Mouse (Mus musculus): ENCODE results near the gene Bbc3.

The Bbc3 gene

DNA sequence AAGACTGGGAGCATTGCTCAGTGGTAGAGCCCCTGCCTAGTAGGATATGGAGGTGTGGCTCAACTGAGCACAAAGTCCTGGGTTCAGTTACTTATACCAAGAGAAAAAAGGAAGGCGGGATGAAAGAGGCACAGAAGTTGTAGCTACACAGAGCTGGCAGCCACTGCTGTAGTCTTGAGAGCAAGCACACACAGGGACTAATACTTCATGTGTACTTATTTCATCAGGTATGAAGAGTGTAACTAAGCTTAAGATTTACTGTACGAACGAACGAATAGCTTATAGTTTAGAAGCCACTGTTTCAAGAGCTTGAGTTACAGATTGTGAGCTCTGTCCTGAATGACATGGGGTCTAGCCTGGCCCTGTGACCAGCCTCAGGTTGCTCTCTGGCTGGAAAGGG lies 11.0 kb downstream of the Bbc3 start:
- no peak for DNase-seq

DNA sequence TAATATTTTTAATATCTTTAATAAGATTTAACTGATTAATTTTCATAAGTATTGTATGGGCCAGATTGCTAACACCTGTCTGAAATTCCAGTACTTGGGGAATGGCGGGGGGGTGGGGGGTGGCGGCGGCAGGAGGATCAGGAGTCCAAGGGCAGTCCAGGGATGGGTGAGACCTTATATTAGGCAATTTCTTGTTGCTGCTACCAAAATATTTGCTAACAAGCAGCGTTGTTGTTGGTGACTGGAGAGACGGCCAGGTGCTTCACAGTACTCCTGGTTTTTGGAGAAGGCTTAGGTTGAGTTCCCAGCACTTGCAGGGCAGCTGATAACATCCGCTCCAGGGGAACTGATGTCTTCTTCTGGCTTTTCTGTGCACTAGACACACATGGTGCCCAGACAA lies 12.3 kb downstream of the Bbc3 start:
- DNase-seq, result no peak

DNA sequence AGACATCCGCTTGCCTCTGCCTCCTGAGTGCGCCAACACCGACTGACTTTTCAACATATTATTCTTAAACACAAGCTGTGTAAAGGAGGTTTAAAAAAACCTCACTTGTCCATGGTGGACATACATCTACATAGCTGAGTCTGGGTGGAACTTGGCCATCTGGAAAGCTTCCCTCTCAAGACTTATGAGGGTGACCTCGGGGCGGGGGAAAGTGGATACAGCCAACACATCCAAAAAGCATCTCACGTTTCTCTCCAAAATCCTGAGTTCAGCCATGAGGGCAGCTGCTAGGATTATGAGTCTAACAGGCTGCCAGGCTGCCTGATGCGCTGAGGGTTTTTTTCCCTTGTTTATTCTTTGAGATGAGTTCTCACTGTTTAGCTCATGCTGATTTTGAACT lies 16.5 kb downstream of the Bbc3 start:
- DNase-seq, result no peak

DNA sequence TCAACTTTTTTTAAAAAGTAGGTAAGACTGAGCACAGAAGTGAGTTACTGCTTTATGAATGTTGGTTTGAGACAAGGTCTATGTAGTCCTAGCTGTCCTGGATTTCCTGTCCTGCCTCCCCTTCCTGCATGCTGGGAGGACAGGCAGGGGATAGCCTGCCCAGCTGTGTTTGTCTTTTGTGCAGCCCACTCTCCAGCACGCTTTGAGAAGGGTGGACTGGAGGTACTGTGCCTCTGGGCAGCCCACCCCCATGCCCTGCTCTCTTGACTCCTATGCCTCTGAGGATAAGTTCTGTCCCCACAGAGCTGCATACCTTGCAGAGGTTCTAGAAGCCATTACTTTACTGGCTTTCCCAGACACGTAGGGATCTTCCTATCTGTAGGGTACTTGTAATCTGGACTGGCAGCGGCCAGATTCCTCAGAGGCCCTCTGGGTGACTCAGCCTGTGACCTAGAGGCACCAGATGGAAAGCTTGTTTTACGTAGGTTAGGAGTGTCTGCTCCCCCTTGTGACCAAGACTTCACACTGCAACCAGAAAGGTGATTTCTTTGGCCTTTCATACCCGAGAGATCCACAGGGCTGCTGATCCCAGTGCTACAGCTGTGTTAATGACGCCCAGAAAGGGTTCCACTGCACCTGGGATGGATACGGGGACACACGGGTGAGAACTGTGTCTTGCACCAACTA lies 17.9 kb downstream of the Bbc3 start:
- peak; percentile 76 to 77 for DNase-seq

DNA sequence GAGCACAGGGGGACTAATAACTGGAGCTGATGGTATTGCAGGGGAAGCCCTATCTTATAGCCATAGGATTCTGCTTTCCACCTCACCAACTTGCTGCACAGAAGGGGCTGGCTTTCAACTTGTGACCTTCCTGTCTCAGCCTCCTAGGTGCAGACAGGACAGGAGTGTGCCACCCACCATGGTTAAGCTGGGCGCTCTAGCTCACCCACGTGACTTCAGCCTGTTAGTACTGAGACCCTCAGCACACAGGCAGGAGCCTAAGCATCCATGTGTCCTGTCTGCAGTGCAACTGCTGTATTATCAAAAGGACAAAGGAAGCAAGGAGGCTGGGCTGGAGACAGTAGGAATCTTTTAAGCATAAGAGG lies 18.4 kb downstream of the Bbc3 start:
- no peak for DNase-seq

DNA sequence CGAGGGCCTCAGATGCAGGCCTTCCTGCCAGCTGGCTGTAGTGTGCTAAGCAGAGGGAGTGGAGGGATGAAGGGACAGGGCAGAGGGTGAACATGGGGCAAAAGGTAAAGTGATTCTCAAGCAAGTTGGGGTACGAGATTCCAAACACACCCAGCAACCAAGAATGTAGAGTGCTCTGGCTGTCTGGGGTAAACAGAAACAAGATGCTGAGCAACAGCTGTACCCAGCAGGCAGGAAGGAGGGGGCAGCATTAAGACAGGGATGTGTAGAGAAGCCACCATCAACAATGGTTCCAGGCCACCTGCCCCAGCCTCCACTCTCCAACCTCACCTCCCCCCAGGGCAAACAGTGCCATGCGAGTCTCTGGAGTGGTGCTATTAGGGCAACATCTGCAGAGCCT lies 21.0 kb downstream of the Bbc3 start:
- no peak for DNase-seq

DNA sequence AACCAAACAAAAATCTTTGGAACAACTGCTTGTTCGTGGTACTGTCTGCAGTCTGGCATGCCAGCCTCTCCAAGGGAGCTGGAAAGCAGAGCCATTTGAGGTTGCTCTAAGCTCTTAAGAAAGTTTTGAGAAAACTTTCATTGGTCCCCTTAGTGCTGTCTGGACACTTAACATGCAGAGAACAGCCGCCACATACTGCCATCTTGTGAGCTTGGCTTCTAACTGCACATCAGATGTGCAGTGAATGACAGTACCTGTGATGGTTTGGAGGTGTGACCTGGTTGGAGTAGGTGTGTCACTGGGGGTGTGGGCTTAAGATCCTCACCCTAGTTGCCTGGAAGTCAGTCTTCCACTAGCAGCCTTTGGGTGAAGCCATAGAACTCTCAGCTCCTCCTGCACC lies 29.5 kb downstream of the Bbc3 start:
- DNase-seq, result no peak

DNA sequence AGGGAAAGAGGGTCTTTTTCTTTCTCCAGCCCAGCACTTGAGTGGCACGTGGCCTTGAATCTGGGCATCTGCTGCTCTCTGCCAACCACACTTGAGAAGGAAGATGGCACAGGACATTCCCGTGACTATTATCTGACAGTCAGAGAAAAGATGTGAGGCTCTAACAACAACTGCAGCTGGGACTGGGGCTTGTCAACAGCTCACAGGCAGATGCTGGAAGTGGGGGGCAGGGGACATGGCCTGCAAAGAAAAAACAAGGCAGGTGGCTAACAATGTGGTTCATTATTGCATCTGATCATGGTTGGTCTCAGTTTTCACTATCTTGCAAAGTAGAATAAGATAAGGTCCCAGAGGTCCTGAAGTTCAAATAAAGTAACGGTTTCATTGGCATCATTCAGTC lies 36.4 kb downstream of the Bbc3 start:
- DNase-seq, result no peak

DNA sequence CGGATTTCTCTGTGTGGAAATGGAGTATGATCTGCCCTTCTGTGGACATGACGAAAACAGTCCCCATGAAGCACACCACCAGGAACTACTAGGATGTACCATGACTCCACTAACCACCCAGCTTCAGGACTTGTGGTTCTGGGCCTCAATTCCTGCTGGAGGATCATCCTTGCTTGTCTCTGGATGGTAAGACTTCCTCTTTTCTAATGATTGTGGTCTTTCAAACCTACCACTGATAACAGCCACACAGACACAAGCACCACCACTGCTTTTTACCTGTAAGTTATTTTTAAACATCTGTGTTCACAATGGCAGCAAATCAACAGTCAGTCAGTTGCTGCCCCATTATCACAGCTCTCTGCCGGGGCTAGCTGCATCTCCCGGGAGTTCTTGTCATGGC lies 37.1 kb downstream of the Bbc3 start:
- DNase-seq, result no peak

DNA sequence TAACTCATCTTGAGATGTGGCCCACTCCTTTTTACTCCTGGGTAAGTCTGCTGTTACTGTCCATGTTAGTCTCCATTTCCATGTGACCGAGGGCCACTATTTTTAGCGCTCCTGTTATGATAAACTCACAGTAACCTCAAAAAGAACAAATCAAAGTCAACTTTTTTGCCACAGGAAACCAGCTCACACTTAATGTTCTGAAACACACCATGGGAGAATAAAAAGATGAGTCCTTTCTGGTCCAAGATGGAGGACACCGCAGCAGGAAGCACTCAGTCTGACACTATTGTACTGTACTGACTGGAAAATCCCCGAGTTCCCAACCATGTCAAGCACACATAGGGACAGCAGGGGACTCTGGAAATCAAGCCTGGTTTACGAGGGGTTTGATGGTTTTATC lies 41.8 kb downstream of the Bbc3 start:
- DNase-seq, result peak in 1 of 2 experiments; percentile 50

DNA sequence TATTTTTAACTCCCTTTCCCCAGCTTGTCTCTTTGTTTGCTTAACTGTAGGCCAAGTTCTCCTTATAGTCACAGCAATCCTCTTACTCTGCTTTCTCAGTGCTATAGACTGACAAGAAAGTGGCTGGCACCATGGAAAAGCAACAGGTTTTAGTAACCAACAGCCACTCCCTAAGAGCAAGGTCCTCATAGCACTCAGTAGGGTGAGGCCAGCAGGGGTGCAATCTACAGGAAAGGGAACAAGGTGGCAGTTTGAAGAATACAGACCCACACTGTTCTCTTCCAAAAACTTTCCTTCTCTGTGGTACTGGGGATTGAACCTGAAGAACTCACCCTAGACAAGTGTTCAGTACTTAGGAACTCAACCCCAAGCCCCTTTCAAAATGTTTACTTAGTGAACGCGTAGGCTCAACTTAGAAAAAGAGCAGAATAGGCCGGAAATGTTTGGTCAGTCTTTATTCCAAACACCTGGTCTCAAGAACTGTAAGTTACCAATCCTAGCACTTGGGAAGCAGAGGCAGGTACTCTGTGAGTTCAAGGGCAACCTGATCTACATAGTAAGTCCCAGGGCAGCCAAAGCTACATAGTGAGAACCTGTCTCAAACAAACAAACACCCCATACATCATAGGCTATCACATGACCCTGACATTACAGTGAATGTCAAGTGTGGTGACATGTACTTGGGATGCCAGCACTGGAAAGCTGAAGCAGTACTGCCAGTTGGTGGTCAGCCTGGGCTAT lies 47.8 kb downstream of the Bbc3 start:
- DNase-seq, result no peak

DNA sequence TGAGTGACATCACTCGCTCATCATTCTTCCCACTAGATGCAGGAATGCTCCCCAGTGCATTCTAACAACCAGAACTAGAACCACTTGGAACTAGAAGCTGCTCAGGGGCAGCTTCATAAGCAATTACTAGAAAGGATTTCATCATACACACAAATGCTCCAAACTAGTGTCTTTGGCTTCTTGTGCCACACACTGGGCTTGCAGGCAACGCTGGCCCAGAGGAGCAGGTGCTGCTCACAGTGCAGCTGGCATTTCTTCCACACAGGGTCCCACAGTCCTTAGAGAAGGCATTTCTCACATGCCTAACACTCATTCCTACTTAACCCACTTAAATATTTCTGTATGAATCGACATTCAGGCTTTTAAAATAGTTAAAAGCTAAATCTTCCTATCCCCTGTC lies 49.4 kb downstream of the Bbc3 start:
- DNase-seq, result no peak

DNA sequence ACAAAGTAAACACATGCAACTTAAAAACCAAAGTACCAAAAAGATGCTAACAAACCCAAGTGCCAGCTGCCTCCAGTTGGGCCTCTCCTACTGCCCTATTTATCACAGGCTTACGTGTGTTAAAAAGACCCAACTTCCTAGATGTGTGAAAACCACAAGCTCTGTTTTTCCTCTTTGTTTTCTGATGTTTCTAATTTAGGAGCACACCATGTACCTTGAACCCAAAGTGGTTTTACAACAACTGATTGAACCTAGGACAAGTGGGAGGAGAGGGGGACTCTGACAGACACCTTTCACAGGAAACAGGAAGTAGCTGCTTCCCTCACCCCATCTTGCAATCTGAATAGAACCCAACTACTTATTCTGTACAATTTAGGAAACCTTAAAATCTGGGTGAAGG lies 56.1 kb downstream of the Bbc3 start:
- no peak for DNase-seq

DNA sequence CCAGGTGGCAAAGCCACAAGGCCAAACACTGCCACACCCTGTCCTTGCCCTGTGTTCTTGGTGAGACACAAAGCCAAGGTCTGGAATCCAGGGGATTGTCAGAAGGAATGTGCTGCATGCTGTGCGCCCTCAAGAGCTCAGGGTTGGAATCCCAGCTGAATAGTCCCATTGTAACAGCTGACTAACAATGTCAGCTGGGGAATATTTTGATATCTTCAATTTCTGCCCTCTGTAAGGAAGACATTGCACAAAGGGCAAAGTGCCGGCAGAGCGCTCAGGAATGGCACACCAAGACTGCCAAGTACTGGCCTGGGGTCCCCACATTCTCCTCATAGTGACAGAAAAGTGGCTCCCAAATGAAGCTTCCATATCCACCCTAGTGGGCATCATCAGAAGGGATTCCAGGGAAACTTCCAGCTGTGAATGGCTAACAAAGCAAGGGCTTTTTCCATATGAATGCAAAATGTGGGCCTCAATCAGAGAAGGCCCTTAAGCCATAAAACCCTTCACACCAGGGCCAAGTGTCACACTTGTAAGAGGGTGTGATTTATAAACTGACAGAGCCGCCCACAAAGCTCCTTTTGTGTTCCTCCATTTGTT lies 56.8 kb downstream of the Bbc3 start:
- DNase-seq, result peak; percentile 28 to 51

DNA sequence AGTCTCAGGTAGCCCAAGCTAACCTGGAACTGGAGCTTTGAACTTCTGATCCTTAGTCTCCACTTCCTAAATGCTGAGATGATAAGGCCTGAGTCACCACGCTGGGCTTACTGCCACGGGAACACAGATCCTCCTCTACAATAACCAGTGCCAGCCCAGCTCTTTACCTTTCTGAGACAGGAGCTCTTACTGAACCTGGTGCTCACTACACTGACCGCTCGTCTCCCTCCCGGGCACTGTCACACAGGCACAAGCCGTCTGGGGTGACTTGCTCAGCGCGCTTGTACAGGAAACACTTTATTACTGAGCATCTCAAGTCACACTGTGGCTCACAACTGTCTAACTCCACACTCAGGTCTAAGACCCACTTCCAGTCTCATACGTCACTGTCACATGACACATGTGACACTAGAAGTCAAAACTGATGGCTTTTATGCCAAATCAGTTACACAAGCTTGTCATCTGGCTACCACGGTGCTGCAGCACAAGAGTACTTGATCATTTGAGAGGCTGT lies 58.0 kb downstream of the Bbc3 start:
- DNase-seq, result peak in 1 of 2 experiments; percentile 22

DNA sequence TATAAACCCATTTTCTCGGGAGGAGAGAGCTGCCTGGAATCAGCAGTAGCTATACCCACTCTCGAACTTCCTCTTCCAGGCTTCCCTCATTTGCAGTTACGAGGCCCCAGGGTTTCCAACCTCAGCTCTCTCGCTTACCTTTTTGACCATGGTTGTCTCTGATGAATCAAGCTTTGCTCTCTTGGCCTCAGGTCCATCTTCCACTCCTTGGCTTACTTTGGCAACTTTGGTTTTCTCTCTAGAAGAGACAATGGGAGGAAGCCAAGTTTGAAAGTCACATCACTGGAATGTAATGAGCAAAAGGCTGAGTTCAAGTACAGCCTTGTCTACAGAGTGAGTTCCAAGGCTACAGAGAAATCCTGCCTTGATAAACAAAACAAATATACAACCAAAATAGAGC lies 58.5 kb downstream of the Bbc3 start:
- peak in 1 of 2 experiments; percentile 48 for DNase-seq

Data from kidney, postnatal 25 days (tissue).